In the genomic region with DNA sequence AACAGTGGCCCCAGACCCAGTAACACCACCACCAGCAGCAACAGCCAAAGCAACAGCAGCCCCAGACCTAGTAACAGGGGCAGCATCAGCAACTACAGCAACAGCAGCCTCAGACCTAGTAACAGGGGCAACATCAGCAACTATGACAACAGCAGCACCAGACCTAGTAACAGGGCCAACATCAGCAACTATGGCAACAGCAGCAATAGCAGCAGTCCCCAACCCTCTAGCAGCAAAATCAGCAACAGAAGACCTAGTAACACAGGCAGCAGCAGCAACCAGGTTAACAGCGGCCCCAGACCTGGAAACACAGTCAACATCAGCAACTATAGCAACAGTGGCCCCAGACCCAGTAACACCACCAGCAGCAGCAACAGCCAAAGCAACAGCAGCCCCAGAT, we compare ENCODE assay signal across 27 mouse cellular contexts. TPM values are rescaled to one million over a fixed set of nuclear protein-coding genes. Genes with fewer than 3 reads are reported as not detected.
DNase-seq lines count a peak whose midpoint lies in the region; ATAC-seq and TF ChIP-seq lines count a peak whose summit lies in the region.
"Had no signal": no experiment of that assay in that cellular context is flagged by ENCODE, and none has a peak within 500 bp of the region (broad histone marks: within the 10 kb centered on the region; RNA-seq: fewer than 3 reads in every experiment).

No protein-coding gene starts in this region.

- no peak overlapping the region for H3K4me3 ChIP-seq in heart, adult 2 months
- H3K4me3 ChIP-seq in midbrain, postnatal 0 days (ENCODE audit: low read depth, low read length), result no peak overlapping the region
- no peak overlapping the region for H3K4me3 ChIP-seq in midbrain, embryonic 13.5 days (replicated peaks)
- no peak overlapping the region for H3K4me3 ChIP-seq in limb, embryonic 10.5 days
- H3K4me3 ChIP-seq: gastrocnemius, adult 2 months; hindbrain, embryonic 15.5 days; layer of hippocampus, adult 2 months; limb, embryonic 12.5 days; neural tube, embryonic 15.5 days had no signal

- peak; percentile 86 for DNase-seq in heart, adult 11 months
- no peak for DNase-seq in heart, adult 2 months
- peak; percentile 44 for DNase-seq in midbrain, postnatal 0 days (ENCODE audit: low spot score)
- no peak for DNase-seq in limb, embryonic 10.5 days (ENCODE audit: low spot score)
- no peak for DNase-seq in spleen, postnatal 14 days (ENCODE audit: low spot score in 2 of 2)
- no peak for DNase-seq in right cerebral cortex, postnatal 4 days
- DNase-seq: adrenal gland, postnatal 14 days; cerebellum, adult 8-10 months; cerebellum, postnatal 36 days; heart, postnatal 36 days; kidney, adult 9 months; kidney, postnatal 25 days; layer of hippocampus, postnatal 36 days; lung, postnatal 4 days; right cerebral cortex, adult 18-20 months; thymus, postnatal 36 days had no signal

- ATAC-seq in midbrain, postnatal 0 days (ENCODE audit: low FRiP score), result peak; percentile 31; the same call in 1 of the 2 replicates
- no peak for ATAC-seq in midbrain, embryonic 13.5 days
- ATAC-seq: intestine, embryonic 16.5 days had no signal

- no peak for TF ChIP-seq POLR2A in heart, adult 2 months (IDR thresholded peaks at IDR 0.05; ENCODE audit: insufficient read depth, low read depth, low read length)

- H3K27ac ChIP-seq in heart, adult 2 months, result no peak overlapping the region
- no peak overlapping the region for H3K27ac ChIP-seq in midbrain, postnatal 0 days (ENCODE audit: low read depth, low read length)
- H3K27ac ChIP-seq in midbrain, embryonic 13.5 days, result no peak overlapping the region
- peak overlapping the region; percentile 36; the same call in 1 of the 2 replicates for H3K27ac ChIP-seq in limb, embryonic 10.5 days
- H3K27ac ChIP-seq: hindbrain, embryonic 15.5 days; layer of hippocampus, adult 2 months; neural tube, embryonic 15.5 days had no signal

- peaks cover 2% of the 10 kb centered on the region; the same call in 1 of the 2 replicates for H3K27me3 ChIP-seq in heart, adult 2 months (ENCODE audit: control insufficient read depth, insufficient read depth, low read length)
- no peaks in the 10 kb centered on the region for H3K27me3 ChIP-seq in midbrain, postnatal 0 days (ENCODE audit: insufficient read depth, low read length)
- no peaks in the 10 kb centered on the region for H3K27me3 ChIP-seq in midbrain, embryonic 13.5 days
- no peaks in the 10 kb centered on the region for H3K27me3 ChIP-seq in limb, embryonic 10.5 days (ENCODE audit: low read depth, poor library complexity, severe bottlenecking)
- H3K27me3 ChIP-seq: hindbrain, embryonic 15.5 days; limb, embryonic 12.5 days; neural tube, embryonic 15.5 days had no signal

- no peaks in the 10 kb centered on the region for H3K9me3 ChIP-seq in midbrain, postnatal 0 days (ENCODE audit: low read length)
- H3K9me3 ChIP-seq in midbrain, embryonic 13.5 days, result no peaks in the 10 kb centered on the region
- H3K9me3 ChIP-seq in limb, embryonic 10.5 days (replicated peaks), result no peaks in the 10 kb centered on the region
- H3K9me3 ChIP-seq: hindbrain, embryonic 15.5 days; limb, embryonic 12.5 days; neural tube, embryonic 15.5 days had no signal

- no peak overlapping the region for H3K4me2 ChIP-seq in midbrain, postnatal 0 days (ENCODE audit: low read depth, low read length, poor library complexity, severe bottlenecking)
- no peak overlapping the region for H3K4me2 ChIP-seq in midbrain, embryonic 13.5 days (replicated peaks)
- H3K4me2 ChIP-seq: hindbrain, embryonic 15.5 days; limb, embryonic 12.5 days; neural tube, embryonic 15.5 days had no signal

- WGBS in heart, adult 2 months, result 74% methylated on average over 1 of the region's 1 CpGs
- 96% methylated on average over 1 of the region's 1 CpGs for WGBS in midbrain, postnatal 0 days
- 85% methylated on average over 1 of the region's 1 CpGs for WGBS in midbrain, embryonic 13.5 days
- 95% methylated on average over 1 of the region's 1 CpGs for WGBS in limb, embryonic 10.5 days

- no peaks in the 10 kb centered on the region for H3K4me1 ChIP-seq in heart, adult 2 months (ENCODE audit: control insufficient read depth, insufficient read depth, low read length)
- no peaks in the 10 kb centered on the region for H3K4me1 ChIP-seq in midbrain, postnatal 0 days (ENCODE audit: insufficient read depth, low read length)
- no peaks in the 10 kb centered on the region for H3K4me1 ChIP-seq in midbrain, embryonic 13.5 days (replicated peaks)
- peaks cover 12% of the 10 kb centered on the region for H3K4me1 ChIP-seq in limb, embryonic 10.5 days
- H3K4me1 ChIP-seq: hindbrain, embryonic 15.5 days had no signal

- no peak for TF ChIP-seq EP300 in heart, adult 2 months (IDR thresholded peaks at IDR 0.05; ENCODE audit: insufficient read depth, low read depth, low read length)

- H3K9ac ChIP-seq in heart, adult 2 months (ENCODE audit: low read depth, low read length), result no peak overlapping the region
- H3K9ac ChIP-seq in midbrain, postnatal 0 days (replicated peaks; ENCODE audit: low read length, poor library complexity, severe bottlenecking), result no peak overlapping the region
- no peak overlapping the region for H3K9ac ChIP-seq in midbrain, embryonic 13.5 days (replicated peaks)
- H3K9ac ChIP-seq: hindbrain, embryonic 15.5 days; limb, embryonic 12.5 days; neural tube, embryonic 15.5 days had no signal

- H3K36me3 ChIP-seq in heart, adult 2 months (ENCODE audit: control insufficient read depth, insufficient read depth, low read length), result no peaks in the 10 kb centered on the region
- H3K36me3 ChIP-seq in midbrain, postnatal 0 days (ENCODE audit: insufficient read depth, low read length), result no peaks in the 10 kb centered on the region
- no peaks in the 10 kb centered on the region for H3K36me3 ChIP-seq in midbrain, embryonic 13.5 days
- H3K36me3 ChIP-seq in limb, embryonic 10.5 days, result no peaks in the 10 kb centered on the region
- H3K36me3 ChIP-seq: hindbrain, embryonic 15.5 days; limb, embryonic 12.5 days; neural tube, embryonic 15.5 days had no signal

- intact Hi-C loops in heart, adult 2 months (cut with DNase I), result no loop called here

- no peak for TF ChIP-seq CTCF in heart, adult 2 months (IDR thresholded peaks at IDR 0.05)
- TF ChIP-seq CTCF in midbrain, postnatal 0 days (IDR thresholded peaks at IDR 0.05), result no peak

- H3K79me2 ChIP-seq in heart, adult 2 months (replicated peaks; ENCODE audit: control insufficient read depth, insufficient read depth, low read length), result no peaks in the 10 kb centered on the region

RNA-seq across cellular contexts. Expression of a gene that starts 6.9 kb away (rescaled TPM):
- not detected for total RNA-seq in heart, adult 2 months (2021)
- polyA plus RNA-seq in heart, adult 2 months (2012; rRNA removed), result 0.04 TPM in 1 of 2 replicates, not detected in the other
- total RNA-seq in midbrain, postnatal 0 days (2014; rRNA removed), result 0.77 TPM in 1 of 2 replicates, not detected in the other
- polyA plus RNA-seq in midbrain, postnatal 0 days (2015; fragmentation: Nextera tagmentation; extraction: Ambion mirVana), result 0.12 and 0.41 TPM in 2 replicates
- 0.12 and 0.16 TPM in 2 replicates for polyA plus RNA-seq in midbrain, embryonic 13.5 days (2015; fragmentation: Nextera tagmentation; extraction: Ambion mirVana)
- 0.18 and 0.33 TPM in 2 replicates for polyA plus RNA-seq in limb, embryonic 10.5 days (2016; fragmentation: Nextera tagmentation; extraction: Ambion mirVana)
- total RNA-seq: adrenal gland, postnatal 14 days; gastrocnemius, adult 2 months; heart, postnatal 36 days; layer of hippocampus, adult 2 months; layer of hippocampus, postnatal 36 days; left cerebral cortex, postnatal 10 days; megakaryocyte-erythroid progenitor cell, adult 5-6 weeks had no signal
- polyA plus RNA-seq: heart, embryonic 14.5 days; liver, embryonic 16.5 days had no signal

Comparison
In these comparisons a context has a peak if more than half of its experiments do, and no peak if none do; other contexts are left out.
1. DNase-seq: peak in heart, adult 11 months (single experiment) and midbrain, postnatal 0 days (single experiment); none in heart, adult 2 months (0 of 2), limb, embryonic 10.5 days (single experiment), spleen, postnatal 14 days (0 of 2) and right cerebral cortex, postnatal 4 days (single experiment).